Mouse (Mus musculus): ENCODE results near the gene Pi16.

- TF ChIP-seq CEBPB (IDR thresholded peaks at IDR 0.05; ENCODE audit: low read depth) (no peak), CTCF (IDR thresholded peaks at IDR 0.05; ENCODE audit: control insufficient read depth, insufficient read depth, insufficient read length) (no peak), USF1 (IDR thresholded peaks at IDR 0.05; ENCODE audit: low read depth) (no peak), MYOG (IDR thresholded peaks at IDR 0.05; ENCODE audit: control insufficient read depth, extremely low read depth, insufficient read length) (no peak)
Measured at GRCm38 (mm10) chr17:29356882-29357281, 39.4 kb downstream of the Pi16 start.
